Mouse (Mus musculus) small intestine, adult 2 months (tissue): ENCODE data around the gene Ano1.

ENCODE experiments used
- CTCF ChIP-seq: fragments of 200-500 bp; IDR thresholded peaks from 2 replicates; pipeline ENCODE4 v1.5.1; 2012; ENCODE audit warnings: low read depth, mild to moderate bottlenecking, control low read depth, inconsistent platforms, low read length, moderate library complexity, mixed read lengths; ENCODE audit not compliant: insufficient replicate concordance, insufficient read length; ENCODE audit errors: extremely low read depth
- POLR2A ChIP-seq: fragments of 200-500 bp; IDR thresholded peaks from 2 replicates; pipeline ENCODE4 v1.6.1; 2012; ENCODE audit warnings: low read depth, mild to moderate bottlenecking, control low read depth, inconsistent platforms, low read length, moderate library complexity

GRCm38 (mm10) chr7:144612351-144612750, 139.4 kb downstream of the Ano1 start:
- TF ChIP-seq CTCF, result no peak
- no peak for TF ChIP-seq POLR2A
